Mouse (Mus musculus) cortical plate, adult 2 months (tissue): Measurements from ENCODE around the gene Btbd1.

Experiments
- CTCF ChIP-seq: fragments of 200-500 bp; IDR thresholded peaks from 2 replicates; pipeline ENCODE4 v1.5.1; 2011; ENCODE audit warnings: mild to moderate bottlenecking, control low read depth, low read length; ENCODE audit not compliant: insufficient read depth; ENCODE audit errors: extremely low read depth
- POLR2A ChIP-seq: fragments of 200-500 bp; IDR thresholded peaks from 2 replicates; pipeline ENCODE4 v1.6.1; 2011; ENCODE audit warnings: mild to moderate bottlenecking, low read length, control low read depth; ENCODE audit not compliant: insufficient read depth; ENCODE audit errors: extremely low read depth

GRCm38 (mm10) chr7:81856221-81856620 is 27.0 kb upstream of the Btbd1 start:
- no peak for TF ChIP-seq CTCF
- TF ChIP-seq POLR2A, result no peak
